ENCODE assay signal across 14 mouse cellular contexts in the genomic region with DNA sequence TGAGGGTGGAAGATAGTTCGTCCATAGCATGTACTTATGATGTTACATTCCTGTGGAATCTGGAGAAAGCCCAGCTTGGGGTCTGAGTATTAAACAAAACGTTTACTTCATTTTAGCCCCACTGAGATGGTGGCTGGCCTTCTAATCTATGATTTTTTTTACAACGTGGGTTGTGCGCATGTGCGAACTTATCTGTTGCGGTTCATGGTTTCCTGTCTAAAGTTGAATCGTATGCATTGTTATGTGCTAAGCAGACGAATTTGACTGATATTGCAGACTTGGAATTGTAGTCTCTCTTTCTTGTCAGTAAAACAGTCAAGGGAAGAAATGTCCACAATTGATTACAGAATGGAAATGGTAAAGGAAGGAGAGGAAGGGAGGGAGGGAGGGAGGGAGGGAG. TPM values are rescaled to one million over a fixed set of nuclear protein-coding genes. Genes with fewer than 3 reads are reported as not detected.
DNase-seq lines count a peak whose midpoint lies in the region; ATAC-seq and TF ChIP-seq lines count a peak whose summit lies in the region.
"Had no signal": no experiment of that assay in that cellular context is flagged by ENCODE, and none has a peak within 500 bp of the region (broad histone marks: within the 10 kb centered on the region; RNA-seq: fewer than 3 reads in every experiment).

No protein-coding gene starts in this region.

- no peak; the same call in 1 of the 2 replicates for ATAC-seq in heart, postnatal 0 days (ENCODE audit: insufficient read depth, low read depth)
- 0 out of 2 replicates have a peak, but pooled peaks have one; percentile 53 for ATAC-seq in liver, embryonic 14.5 days (ENCODE audit: insufficient read depth)

- H3K27ac ChIP-seq in heart, postnatal 0 days (ENCODE audit: low read depth): peak overlapping the region; percentile 61
- H3K27ac ChIP-seq in liver, embryonic 14.5 days: no peak overlapping the region
- H3K27ac ChIP-seq: embryonic facial prominence, embryonic 12.5 days; forebrain, embryonic 12.5 days; hindbrain, embryonic 15.5 days; limb, embryonic 13.5 days had no signal

- no peaks in the 10 kb centered on the region for H3K4me1 ChIP-seq in heart, postnatal 0 days (ENCODE audit: control insufficient read depth, insufficient read depth)
- peaks cover 5 to 22% of the 10 kb centered on the region in 2 experiments; a peak in 3 of 4 replicates for H3K4me1 ChIP-seq in liver, embryonic 14.5 days (replicated peaks; ENCODE audit: control insufficient read depth in 2 of 2, insufficient read depth in 2 of 2, low read length in 1 of 2)
- H3K4me1 ChIP-seq: embryonic facial prominence, embryonic 12.5 days; forebrain, embryonic 12.5 days; hindbrain, embryonic 15.5 days; limb, embryonic 13.5 days had no signal

- H3K4me3 ChIP-seq in heart, postnatal 0 days (ENCODE audit: low read depth, low read length): no peak overlapping the region
- H3K4me3 ChIP-seq in liver, embryonic 14.5 days (ENCODE audit: insufficient read depth in 1 of 2, low read depth in 2 of 2, low read length in 2 of 2): no peak overlapping the region
- H3K4me3 ChIP-seq: embryonic facial prominence, embryonic 12.5 days; forebrain, embryonic 12.5 days; hindbrain, embryonic 15.5 days; limb, embryonic 13.5 days had no signal

- intact Hi-C loops in heart, postnatal 14 days (cut with DNase I): no loop called here

- 63% methylated on average over 8 of the region's 8 CpGs for WGBS in heart, postnatal 0 days
- WGBS in liver, embryonic 14.5 days (ENCODE audit: insufficient replicate concordance): 21% methylated on average over 8 of the region's 8 CpGs

- DNase-seq in heart, postnatal 0 days (ENCODE audit: low spot score): no peak
- no peak for DNase-seq in heart, postnatal 14 days
- DNase-seq in c-Kit-positive CD71-positive TER-119-negative erythroid progenitor cells, embryonic 14.5 days (ENCODE audit: low read depth): peak; percentile 64
- DNase-seq in liver, embryonic 14.5 days (ENCODE audit: low read depth in 3 of 3, low spot score in 3 of 3): peak; percentile 32 to 42 (median 39)
- DNase-seq in thymus, postnatal 25 days: peak; percentile 41
- DNase-seq in adrenal gland, adult 18-20 months (ENCODE audit: low spot score in 2 of 2): no peak
- no peak for DNase-seq in B cell, adult 2 months
- no peak for DNase-seq in yolk sac, embryonic 10.5 days (ENCODE audit: low spot score)
- DNase-seq: cerebellum, adult 8-10 months; lung, postnatal 36 days had no signal

- no peak overlapping the region for H3K4me2 ChIP-seq in heart, postnatal 0 days (ENCODE audit: low read depth, low read length)
- H3K4me2 ChIP-seq in liver, embryonic 14.5 days (ENCODE audit: low read depth): peak overlapping the region; percentile 36
- H3K4me2 ChIP-seq: embryonic facial prominence, embryonic 12.5 days; forebrain, embryonic 12.5 days; hindbrain, embryonic 15.5 days; limb, embryonic 13.5 days had no signal

- TF ChIP-seq EP300 in heart, postnatal 0 days (IDR thresholded peaks at IDR 0.05; ENCODE audit: low read depth): no peak
- TF ChIP-seq EP300 in liver, embryonic 14.5 days (IDR thresholded peaks at IDR 0.05; ENCODE audit: low read depth): no peak

- H3K9ac ChIP-seq in heart, postnatal 0 days (replicated peaks; ENCODE audit: low read depth, low read length): no peak overlapping the region
- H3K9ac ChIP-seq in liver, embryonic 14.5 days (replicated peaks): no peak overlapping the region
- H3K9ac ChIP-seq: embryonic facial prominence, embryonic 12.5 days; forebrain, embryonic 12.5 days; hindbrain, embryonic 15.5 days; limb, embryonic 13.5 days had no signal

- 0 out of 2 replicates have a peak, but pooled peaks cover 4% of the 10 kb centered on the region for H3K36me3 ChIP-seq in heart, postnatal 0 days (replicated peaks; ENCODE audit: control insufficient read depth, insufficient read depth, low read length)
- H3K36me3 ChIP-seq in liver, embryonic 14.5 days (replicated peaks; ENCODE audit: control insufficient read depth, insufficient read depth, low read depth): no peaks in the 10 kb centered on the region
- H3K36me3 ChIP-seq: forebrain, embryonic 12.5 days had no signal

- no peak for TF ChIP-seq CTCF in heart, postnatal 0 days (IDR thresholded peaks at IDR 0.05; ENCODE audit: low read depth)
- no peak for TF ChIP-seq CTCF in liver, embryonic 14.5 days (IDR thresholded peaks at IDR 0.05; ENCODE audit: low read depth)

- H3K9me3 ChIP-seq in heart, postnatal 0 days (replicated peaks; ENCODE audit: control insufficient read depth, low read length): no peaks in the 10 kb centered on the region
- no peaks in the 10 kb centered on the region for H3K9me3 ChIP-seq in liver, embryonic 14.5 days (ENCODE audit: control insufficient read depth, low read length)
- H3K9me3 ChIP-seq: embryonic facial prominence, embryonic 12.5 days; forebrain, embryonic 12.5 days; hindbrain, embryonic 15.5 days; limb, embryonic 13.5 days had no signal

- no peaks in the 10 kb centered on the region for H3K27me3 ChIP-seq in heart, postnatal 0 days (ENCODE audit: control insufficient read depth, insufficient read depth, low read length)
- H3K27me3 ChIP-seq in liver, embryonic 14.5 days (ENCODE audit: control insufficient read depth, insufficient read depth, low read length): no peaks in the 10 kb centered on the region
- H3K27me3 ChIP-seq: embryonic facial prominence, embryonic 12.5 days; forebrain, embryonic 12.5 days; hindbrain, embryonic 15.5 days; limb, embryonic 13.5 days had no signal

RNA-seq across cellular contexts. Expression of a gene that starts 17.9 kb away (rescaled TPM):
- 6.1 and 10.8 TPM in 2 replicates for total RNA-seq in heart, postnatal 0 days (2014; rRNA removed; ENCODE audit: low replicate concordance)
- 8.5 TPM in 2 replicates for polyA plus RNA-seq in heart, postnatal 0 days (2015; fragmentation: Nextera tagmentation; extraction: Ambion mirVana)
- 10 to 100 TPM; 15.8 to 17.5 TPM for total RNA-seq in heart, postnatal 14 days (2021)
- polyA plus RNA-seq in liver, embryonic 14.5 days (2012; rRNA removed): 0.39 TPM in 2 replicates
- polyA plus RNA-seq in liver, embryonic 14.5 days (2014; fragmentation: Nextera tagmentation; extraction: Ambion mirVana): 0.39 and 0.90 TPM in 2 replicates
- 10 to 100 TPM in 1 of 2 experiments, 1 to 10 TPM in 1; 4.3 to 11.2 TPM for total RNA-seq in adrenal gland, adult 18-20 months (2021)

RNA-seq across cellular contexts. Expression of a gene that starts 34.7 kb away (rescaled TPM):
- total RNA-seq in heart, postnatal 0 days (2014; rRNA removed; ENCODE audit: low replicate concordance): 37.2 and 55.8 TPM in 2 replicates
- polyA plus RNA-seq in heart, postnatal 0 days (2015; fragmentation: Nextera tagmentation; extraction: Ambion mirVana): 25.4 and 25.9 TPM in 2 replicates
- 10 to 100 TPM; 44.3 to 46.6 TPM for total RNA-seq in heart, postnatal 14 days (2021)
- 8.1 and 11.9 TPM in 2 replicates for polyA plus RNA-seq in liver, embryonic 14.5 days (2012; rRNA removed)
- polyA plus RNA-seq in liver, embryonic 14.5 days (2014; fragmentation: Nextera tagmentation; extraction: Ambion mirVana): 18.5 and 20.2 TPM in 2 replicates
- 10 to 100 TPM; 61.6 to 71.3 TPM for total RNA-seq in adrenal gland, adult 18-20 months (2021)

Comparison
In these comparisons a context has a peak if more than half of its experiments do, and no peak if none do; other contexts are left out.
1. DNase-seq: peak in c-Kit-positive CD71-positive TER-119-negative erythroid progenitor cells, embryonic 14.5 days (single experiment), liver, embryonic 14.5 days (3 of 3) and thymus, postnatal 25 days (single experiment); none in heart, postnatal 0 days (single experiment), heart, postnatal 14 days (0 of 2), adrenal gland, adult 18-20 months (0 of 2), B cell, adult 2 months (0 of 2) and yolk sac, embryonic 10.5 days (single experiment).